Mouse (Mus musculus): ENCODE measurements at regions not wholly inside any gene's neighbourhood (a gene's known extent, or its start where the extent isn't known, plus 50 kb on each side); places are given as distances from the start of the nearest gene placed in this dataset.

DNA sequence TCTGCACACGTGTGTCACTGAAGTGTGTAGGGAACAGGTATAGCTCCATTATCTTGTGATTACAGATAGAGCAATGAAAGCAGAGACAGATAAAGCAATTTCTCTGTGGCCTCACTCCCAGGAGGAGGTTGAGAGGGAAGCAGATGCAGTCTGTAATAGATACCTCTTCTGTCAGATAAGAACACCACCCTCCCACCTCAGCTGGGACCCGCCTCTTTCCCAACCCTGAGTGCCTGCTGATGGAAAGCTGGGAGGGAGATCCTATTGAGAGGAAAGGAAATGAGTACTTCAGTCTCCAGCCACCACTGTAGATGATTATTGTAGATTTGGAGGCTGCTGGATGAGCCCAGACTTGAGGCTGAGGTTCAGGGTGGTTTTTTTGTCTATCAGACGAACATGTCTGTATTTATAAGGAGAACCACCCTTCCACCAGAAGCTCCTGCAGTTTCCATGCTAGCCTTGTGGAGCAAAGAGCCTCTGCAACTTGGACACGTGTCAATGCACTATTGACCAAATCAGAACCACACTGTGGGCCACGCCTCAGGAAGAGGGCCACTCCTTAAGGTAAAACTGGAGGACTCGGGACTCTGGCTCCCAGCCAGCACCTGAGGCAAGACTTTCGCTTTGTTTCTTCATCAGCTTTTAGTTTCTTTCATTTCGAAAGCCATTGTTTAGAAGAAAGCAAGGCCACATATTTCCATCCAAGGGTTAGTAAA is 55.3 kb upstream of the Plekha5 start:
- Histone ChIP-seq H3K27me3 (ENCODE audit: control insufficient read depth, insufficient read depth, low read length) (no peaks in the 10 kb centered on the region), H3K36me3 (replicated peaks; ENCODE audit: control insufficient read depth, insufficient read depth, low read depth, low read length) (no peaks in the 10 kb centered on the region), H3K4me2 (ENCODE audit: low read depth, low read length) (no peak overlapping the region), H3K4me1 (ENCODE audit: control insufficient read depth, insufficient read depth, low read length) (no peaks in the 10 kb centered on the region), H3K4me3 (ENCODE audit: low read depth, low read length) (no peak overlapping the region), H3K9me3 (replicated peaks; ENCODE audit: control insufficient read depth, low read length) (no peaks in the 10 kb centered on the region; the same call in 1 of the 2 replicates), H3K27ac (replicated peaks; ENCODE audit: low read depth, low read length) (no peak overlapping the region), H3K9ac (replicated peaks; ENCODE audit: low read length) (no peak overlapping the region)
- WGBS = 79% methylated on average over 8 of the region's 8 CpGs
- DNase-seq (ENCODE audit: low spot score) (no peak), ATAC-seq (replicated peaks; ENCODE audit: insufficient number of reproducible peaks, low FRiP score, low TSS enrichment, low read depth) (no peak; the same call in 1 of the 2 replicates)

DNA sequence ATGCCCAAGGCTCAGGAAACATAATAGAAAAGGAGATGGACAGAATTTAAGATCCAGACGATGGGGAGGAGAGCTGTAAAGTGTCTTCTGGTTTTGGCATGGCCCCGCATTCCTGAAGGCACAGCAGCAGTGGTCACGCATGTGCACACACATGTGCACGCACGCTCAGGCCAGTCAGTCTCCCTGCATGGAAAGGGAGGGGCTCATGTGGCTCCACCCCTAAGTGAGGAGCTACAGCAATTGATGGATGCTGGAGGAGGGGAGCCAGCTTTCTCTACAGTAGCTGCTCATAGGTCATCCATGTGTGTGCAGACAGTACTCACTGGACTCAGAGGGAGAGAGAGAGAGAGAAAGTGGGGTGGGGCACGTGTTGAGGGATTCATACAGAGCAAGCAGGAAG is 56.6 kb upstream of the Plekha5 start:
- DNase-seq (ENCODE audit: low spot score) (no peak), ATAC-seq (replicated peaks; ENCODE audit: insufficient number of reproducible peaks, low FRiP score, low TSS enrichment, low read depth) (0 out of 2 replicates have a peak, but pooled peaks have one; percentile 18)
- Histone ChIP-seq H3K36me3 (replicated peaks; ENCODE audit: control insufficient read depth, insufficient read depth, low read depth, low read length) (no peaks in the 10 kb centered on the region), H3K27ac (replicated peaks; ENCODE audit: low read depth, low read length) (no peak overlapping the region), H3K9ac (replicated peaks; ENCODE audit: low read length) (no peak overlapping the region), H3K4me3 (ENCODE audit: low read depth, low read length) (no peak overlapping the region), H3K4me1 (ENCODE audit: control insufficient read depth, insufficient read depth, low read length) (no peaks in the 10 kb centered on the region), H3K9me3 (replicated peaks; ENCODE audit: control insufficient read depth, low read length) (no peaks in the 10 kb centered on the region; the same call in 1 of the 2 replicates), H3K27me3 (ENCODE audit: control insufficient read depth, insufficient read depth, low read length) (no peaks in the 10 kb centered on the region), H3K4me2 (ENCODE audit: low read depth, low read length) (no peak overlapping the region)
- 81% methylated on average over 6 of the region's 6 CpGs for WGBS

DNA sequence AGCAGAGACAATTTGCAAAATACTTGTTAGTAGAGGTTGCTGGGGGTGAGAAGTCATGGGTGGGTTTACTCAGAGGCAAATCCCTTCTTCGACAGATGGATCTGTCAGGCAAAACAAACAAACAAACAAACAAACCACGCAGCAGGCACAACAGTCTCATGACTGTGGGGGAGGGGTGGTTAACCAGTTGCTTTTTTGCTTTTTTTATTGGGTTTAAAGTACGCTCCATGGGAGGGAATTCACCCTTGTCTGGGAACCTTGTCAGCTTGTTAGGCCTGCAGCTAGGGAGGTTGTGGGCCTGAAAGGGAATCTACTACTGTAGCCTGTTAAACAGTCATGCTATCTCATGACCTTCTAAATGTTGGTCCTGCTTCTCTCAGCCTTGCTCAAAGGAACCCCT is 57.1 kb upstream of the Plekha5 start:
- Histone ChIP-seq H3K27ac (replicated peaks; ENCODE audit: low read depth, low read length) (no peak overlapping the region), H3K4me1 (ENCODE audit: control insufficient read depth, insufficient read depth, low read length) (no peaks in the 10 kb centered on the region), H3K9ac (replicated peaks; ENCODE audit: low read length) (no peak overlapping the region), H3K27me3 (ENCODE audit: control insufficient read depth, insufficient read depth, low read length) (no peaks in the 10 kb centered on the region), H3K9me3 (replicated peaks; ENCODE audit: control insufficient read depth, low read length) (no peaks in the 10 kb centered on the region; the same call in 1 of the 2 replicates), H3K4me2 (ENCODE audit: low read depth, low read length) (no peak overlapping the region), H3K36me3 (replicated peaks; ENCODE audit: control insufficient read depth, insufficient read depth, low read depth, low read length) (no peaks in the 10 kb centered on the region), H3K4me3 (ENCODE audit: low read depth, low read length) (no peak overlapping the region)
- ATAC-seq (replicated peaks; ENCODE audit: insufficient number of reproducible peaks, low FRiP score, low TSS enrichment, low read depth) = no peak
- WGBS = 49% methylated on average over 3 of the region's 3 CpGs
- DNase-seq (ENCODE audit: low spot score) = no peak

- no peak overlapping the region for H3K4me3 ChIP-seq (ENCODE audit: low read depth, low read length)
- H3K4me1 ChIP-seq (ENCODE audit: control insufficient read depth, insufficient read depth, low read length) = no peaks in the 10 kb centered on the region
- ATAC-seq (replicated peaks; ENCODE audit: insufficient number of reproducible peaks, low FRiP score, low TSS enrichment, low read depth) (no peak), DNase-seq (ENCODE audit: low spot score) (no peak)
- no peaks in the 10 kb centered on the region for H3K27me3 ChIP-seq (ENCODE audit: control insufficient read depth, insufficient read depth, low read length)
- H3K9me3 ChIP-seq (replicated peaks; ENCODE audit: control insufficient read depth, low read length) = no peaks in the 10 kb centered on the region
- no peak overlapping the region for H3K4me2 ChIP-seq (ENCODE audit: low read depth, low read length)
- 80% methylated on average over 4 of the region's 4 CpGs for WGBS
- no peaks in the 10 kb centered on the region for H3K36me3 ChIP-seq (replicated peaks; ENCODE audit: control insufficient read depth, insufficient read depth, low read depth, low read length)
- H3K27ac ChIP-seq (replicated peaks; ENCODE audit: low read depth, low read length) = no peak overlapping the region
- H3K9ac ChIP-seq (replicated peaks; ENCODE audit: low read length) = no peak overlapping the region
These were observed 62.9 kb upstream of the Plekha5 start for GRCm38 (mm10) chr6:140360996-140361395.

GRCm38 (mm10) chr6:140357901-140358300 is 66.0 kb upstream of the Plekha5 start:
- Histone ChIP-seq H3K9ac (replicated peaks; ENCODE audit: low read length) (no peak overlapping the region), H3K4me2 (ENCODE audit: low read depth, low read length) (no peak overlapping the region), H3K4me1 (ENCODE audit: control insufficient read depth, insufficient read depth, low read length) (no peaks in the 10 kb centered on the region), H3K4me3 (ENCODE audit: low read depth, low read length) (no peak overlapping the region), H3K27me3 (ENCODE audit: control insufficient read depth, insufficient read depth, low read length) (no peaks in the 10 kb centered on the region), H3K36me3 (replicated peaks; ENCODE audit: control insufficient read depth, insufficient read depth, low read depth, low read length) (no peaks in the 10 kb centered on the region), H3K27ac (replicated peaks; ENCODE audit: low read depth, low read length) (no peak overlapping the region), H3K9me3 (replicated peaks; ENCODE audit: control insufficient read depth, low read length) (no peaks in the 10 kb centered on the region)
- WGBS = 72% methylated on average over 2 of the region's 2 CpGs
- DNase-seq (ENCODE audit: low spot score) = no peak
- ATAC-seq (replicated peaks; ENCODE audit: insufficient number of reproducible peaks, low FRiP score, low TSS enrichment, low read depth) = no peak

GRCm38 (mm10) chr6:140357300-140357699 is 66.6 kb upstream of the Plekha5 start:
- Histone ChIP-seq H3K4me2 (ENCODE audit: low read depth, low read length) (no peak overlapping the region), H3K4me1 (ENCODE audit: control insufficient read depth, insufficient read depth, low read length) (no peaks in the 10 kb centered on the region), H3K27ac (replicated peaks; ENCODE audit: low read depth, low read length) (no peak overlapping the region), H3K9me3 (replicated peaks; ENCODE audit: control insufficient read depth, low read length) (no peaks in the 10 kb centered on the region), H3K9ac (replicated peaks; ENCODE audit: low read length) (no peak overlapping the region), H3K27me3 (ENCODE audit: control insufficient read depth, insufficient read depth, low read length) (no peaks in the 10 kb centered on the region), H3K4me3 (ENCODE audit: low read depth, low read length) (no peak overlapping the region), H3K36me3 (replicated peaks; ENCODE audit: control insufficient read depth, insufficient read depth, low read depth, low read length) (no peaks in the 10 kb centered on the region)
- no peak for ATAC-seq (replicated peaks; ENCODE audit: insufficient number of reproducible peaks, low FRiP score, low TSS enrichment, low read depth)
- WGBS = 71% methylated on average over 8 of the region's 8 CpGs
- no peak for DNase-seq (ENCODE audit: low spot score)

GRCm38 (mm10) chr6:140354082-140354481 is 69.8 kb upstream of the Plekha5 start:
- Histone ChIP-seq H3K9me3 (replicated peaks; ENCODE audit: control insufficient read depth, low read length) (no peaks in the 10 kb centered on the region), H3K36me3 (replicated peaks; ENCODE audit: control insufficient read depth, insufficient read depth, low read depth, low read length) (no peaks in the 10 kb centered on the region), H3K4me3 (ENCODE audit: low read depth, low read length) (no peak overlapping the region), H3K4me2 (ENCODE audit: low read depth, low read length) (no peak overlapping the region), H3K4me1 (ENCODE audit: control insufficient read depth, insufficient read depth, low read length) (no peaks in the 10 kb centered on the region), H3K27ac (replicated peaks; ENCODE audit: low read depth, low read length) (no peak overlapping the region), H3K27me3 (ENCODE audit: control insufficient read depth, insufficient read depth, low read length) (no peaks in the 10 kb centered on the region), H3K9ac (replicated peaks; ENCODE audit: low read length) (no peak overlapping the region)
- 72% methylated on average over 6 of the region's 6 CpGs for WGBS
- ATAC-seq (replicated peaks; ENCODE audit: insufficient number of reproducible peaks, low FRiP score, low TSS enrichment, low read depth) (no peak), DNase-seq (ENCODE audit: low spot score) (no peak)

- DNase-seq (ENCODE audit: low spot score) (no peak), ATAC-seq (replicated peaks; ENCODE audit: insufficient number of reproducible peaks, low FRiP score, low TSS enrichment, low read depth) (no peak)
- no peaks in the 10 kb centered on the region for H3K4me1 ChIP-seq (ENCODE audit: control insufficient read depth, insufficient read depth, low read length)
- no peaks in the 10 kb centered on the region for H3K9me3 ChIP-seq (replicated peaks; ENCODE audit: control insufficient read depth, low read length)
- no peak overlapping the region for H3K4me3 ChIP-seq (ENCODE audit: low read depth, low read length)
- H3K27me3 ChIP-seq (ENCODE audit: control insufficient read depth, insufficient read depth, low read length) = no peaks in the 10 kb centered on the region
- no peak overlapping the region for H3K27ac ChIP-seq (replicated peaks; ENCODE audit: low read depth, low read length)
- H3K4me2 ChIP-seq (ENCODE audit: low read depth, low read length) = no peak overlapping the region
- H3K36me3 ChIP-seq (replicated peaks; ENCODE audit: control insufficient read depth, insufficient read depth, low read depth, low read length) = no peaks in the 10 kb centered on the region
- 78% methylated on average over 6 of the region's 6 CpGs for WGBS
- H3K9ac ChIP-seq (replicated peaks; ENCODE audit: low read length) = no peak overlapping the region
These were observed 70.2 kb upstream of the Plekha5 start for GRCm38 (mm10) chr6:140353610-140354009.
